Mouse (Mus musculus) myocyte (in vitro differentiated cells): ENCODE results near the gene Slc4a1.

Experiments used
- SRF ChIP-seq: IDR thresholded peaks from one replicate; pipeline ENCODE4 v1.6.1; 2011; ENCODE audit warnings: low read depth; ENCODE audit not compliant: control insufficient read depth, insufficient read length
- USF1 ChIP-seq: IDR thresholded peaks from one replicate; pipeline ENCODE4 v1.6.1; 2011; ENCODE audit warnings: low read depth, mild to moderate bottlenecking, control low read depth, moderate library complexity

GRCm38 (mm10) chr11:102311966-102312365, 54.0 kb downstream of the Slc4a1 start:
- no peak for TF ChIP-seq USF1
- no peak for TF ChIP-seq SRF
